In the genomic region with DNA sequence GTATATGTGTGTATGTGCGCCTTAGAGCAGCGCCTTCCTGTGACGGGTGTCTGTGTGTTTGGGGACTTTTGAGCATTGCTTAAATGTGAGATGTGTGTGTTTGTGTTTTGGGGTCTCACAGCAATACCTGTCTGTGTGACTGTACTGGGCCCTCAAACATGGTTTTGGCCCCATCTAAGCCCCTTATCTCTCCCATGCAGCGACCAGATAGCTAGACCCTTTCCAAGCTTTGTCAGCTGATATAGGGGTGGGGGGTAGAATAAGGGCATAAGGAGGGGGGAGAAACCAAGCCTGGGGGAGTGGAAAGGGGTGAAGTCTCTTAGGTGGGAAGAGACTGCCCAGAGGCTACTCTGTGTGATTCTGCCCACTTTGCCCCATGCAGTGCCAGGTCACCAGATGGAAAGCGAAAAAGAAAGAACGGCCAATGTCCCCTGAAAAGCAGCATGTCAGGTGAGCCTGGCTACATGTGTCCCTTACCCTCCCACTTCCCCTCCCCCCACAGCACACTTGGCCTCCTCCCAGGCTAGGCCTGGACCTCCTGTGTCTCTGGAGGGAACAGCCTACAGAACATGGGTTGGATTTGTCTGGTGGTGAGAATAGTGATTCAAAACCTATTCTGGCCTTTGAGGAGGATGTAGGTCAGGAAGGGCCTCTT, we compare ENCODE assay signal across 14 mouse cellular contexts. TPM values are rescaled to one million over a fixed set of nuclear protein-coding genes. Genes with fewer than 3 reads are reported as not detected.
DNase-seq lines count a peak whose midpoint lies in the region; ATAC-seq and TF ChIP-seq lines count a peak whose summit lies in the region.
"Had no signal": no experiment of that assay in that cellular context is flagged by ENCODE, and none has a peak within 500 bp of the region (broad histone marks: within the 10 kb centered on the region; RNA-seq: fewer than 3 reads in every experiment).

No protein-coding gene starts in this region.

- no peaks in the 10 kb centered on the region for H3K9me3 ChIP-seq in liver, embryonic 13.5 days (replicated peaks)
- H3K9me3 ChIP-seq: embryonic facial prominence, embryonic 15.5 days; forebrain, embryonic 13.5 days; limb, embryonic 10.5 days had no signal

- peak; percentile 70 for DNase-seq in cerebellum, adult 9-10 months
- peak; percentile 32 for DNase-seq in kidney, adult 2 months
- DNase-seq in kidney, adult 11 months, result no peak
- no peak for DNase-seq in liver, embryonic 13.5 days
- no peak for DNase-seq in spleen, postnatal 14 days (ENCODE audit: low spot score in 2 of 2)
- DNase-seq: kidney, postnatal 14 days; right cerebral cortex, postnatal 25 days had no signal

- 76% methylated on average over 6 of the region's 6 CpGs for WGBS in kidney, adult 2 months
- whole genome bisulfite sequencing in liver, embryonic 13.5 days (ENCODE audit: insufficient replicate concordance), result 56% methylated on average over 6 of the region's 6 CpGs

- no peak overlapping the region for H3K27ac ChIP-seq in kidney, adult 2 months (ENCODE audit: insufficient read depth, low read depth, low read length)
- peak overlapping the region; percentile 49 for H3K27ac ChIP-seq in brown adipose tissue, adult 24 weeks (replicated peaks; ENCODE audit: low read depth, low read length)
- peak overlapping the region; percentile 93 for H3K27ac ChIP-seq in liver, embryonic 13.5 days
- H3K27ac ChIP-seq: forebrain, embryonic 13.5 days; limb, embryonic 10.5 days had no signal

- ATAC-seq in cerebellum, adult (ENCODE audit: insufficient number of reproducible peaks, low FRiP score, low TSS enrichment), result no peak
- ATAC-seq in liver, embryonic 13.5 days (ENCODE audit: low read depth), result peak; percentile 31
- ATAC-seq in megakaryocyte progenitor cell, adult 5-6 weeks (replicated peaks; ENCODE audit: poor library complexity), result no peak
- ATAC-seq: forebrain, embryonic 13.5 days had no signal

- no peaks in the 10 kb centered on the region for H3K36me3 ChIP-seq in kidney, adult 2 months (ENCODE audit: control insufficient read depth, insufficient read depth, low read length)
- H3K36me3 ChIP-seq in liver, embryonic 13.5 days, result peaks cover 45% of the 10 kb centered on the region

- peak overlapping the region; percentile 60 for H3K9ac ChIP-seq in liver, embryonic 13.5 days
- H3K9ac ChIP-seq: embryonic facial prominence, embryonic 15.5 days; forebrain, embryonic 13.5 days had no signal

- peaks cover 42% of the 10 kb centered on the region for H3K4me1 ChIP-seq in kidney, adult 2 months (ENCODE audit: control insufficient read depth, insufficient read depth, low read length)
- peaks cover 26% of the 10 kb centered on the region for H3K4me1 ChIP-seq in brown adipose tissue, adult 24 weeks (ENCODE audit: control insufficient read depth, insufficient read depth, insufficient read length, low read length)
- H3K4me1 ChIP-seq in liver, embryonic 13.5 days (replicated peaks), result peaks cover 66% of the 10 kb centered on the region

- no peaks in the 10 kb centered on the region for H3K27me3 ChIP-seq in kidney, adult 2 months (replicated peaks; ENCODE audit: control insufficient read depth, insufficient read depth, low read length)
- no peaks in the 10 kb centered on the region for H3K27me3 ChIP-seq in liver, embryonic 13.5 days
- H3K27me3 ChIP-seq: embryonic facial prominence, embryonic 15.5 days; forebrain, embryonic 13.5 days had no signal

- no peak overlapping the region for H3K4me3 ChIP-seq in kidney, adult 2 months (ENCODE audit: insufficient read depth, low read depth, low read length)
- no peak overlapping the region for H3K4me3 ChIP-seq in brown adipose tissue, adult 24 weeks (ENCODE audit: insufficient read depth, low read depth, low read length)
- no peak overlapping the region; the same call in 1 of the 2 replicates for H3K4me3 ChIP-seq in liver, embryonic 13.5 days (replicated peaks)
- H3K4me3 ChIP-seq: embryonic facial prominence, embryonic 15.5 days; forebrain, embryonic 13.5 days; limb, embryonic 10.5 days had no signal

- no peak for TF ChIP-seq CTCF in kidney, adult 2 months (conservative IDR thresholded peaks at IDR 0.05; ENCODE audit: insufficient read depth, insufficient read length, low read depth, low read length)

- TF ChIP-seq POLR2A in kidney, adult 2 months (IDR thresholded peaks at IDR 0.05; ENCODE audit: low read depth, low read length), result no peak

- H3K4me2 ChIP-seq in liver, embryonic 13.5 days, result peak overlapping the region; percentile 50
- H3K4me2 ChIP-seq: embryonic facial prominence, embryonic 15.5 days; forebrain, embryonic 13.5 days; midbrain, embryonic 11.5 days had no signal

RNA-seq across cellular contexts. Expression of a gene that starts 15.4 kb away (rescaled TPM):
- polyA plus RNA-seq in kidney, adult 2 months (2012; rRNA removed), result 92.7 and 97.2 TPM in 2 replicates
- polyA plus RNA-seq in brown adipose tissue, adult 24 weeks (2012; ENCODE audit: insufficient read depth, insufficient read length, missing spikeins), result 64.4 and 82.3 TPM in 2 replicates
- 8.8 and 9.8 TPM in 2 replicates for polyA plus RNA-seq in liver, embryonic 13.5 days (2015; fragmentation: Nextera tagmentation; extraction: Ambion mirVana)
- 34.2 and 34.6 TPM in 2 replicates for total RNA-seq in megakaryocyte progenitor cell, adult 5-6 weeks (2015)
- 21.8 and 25.3 TPM in 2 replicates for total RNA-seq in megakaryocyte progenitor cell, adult 5-6 weeks (2017)

RNA-seq across cellular contexts. Expression of a gene that starts 19.3 kb away (rescaled TPM):
- polyA plus RNA-seq in kidney, adult 2 months (2012; rRNA removed), result 140 and 155 TPM in 2 replicates
- polyA plus RNA-seq in brown adipose tissue, adult 24 weeks (2012; ENCODE audit: insufficient read depth, insufficient read length, missing spikeins), result 78.3 and 90.9 TPM in 2 replicates
- 0.59 and 1.0 TPM in 2 replicates for polyA plus RNA-seq in liver, embryonic 13.5 days (2015; fragmentation: Nextera tagmentation; extraction: Ambion mirVana)
- 3.3 and 3.5 TPM in 2 replicates for total RNA-seq in megakaryocyte progenitor cell, adult 5-6 weeks (2015)
- 0.47 and 0.87 TPM in 2 replicates for total RNA-seq in megakaryocyte progenitor cell, adult 5-6 weeks (2017)

RNA-seq across cellular contexts. Expression of a gene that starts 26.6 kb away (rescaled TPM):
- polyA plus RNA-seq in kidney, adult 2 months (2012; rRNA removed), result 45.3 and 54.1 TPM in 2 replicates
- polyA plus RNA-seq in brown adipose tissue, adult 24 weeks (2012; ENCODE audit: insufficient read depth, insufficient read length, missing spikeins), result 18.4 and 24.7 TPM in 2 replicates
- 27.6 and 36.0 TPM in 2 replicates for polyA plus RNA-seq in liver, embryonic 13.5 days (2015; fragmentation: Nextera tagmentation; extraction: Ambion mirVana)
- 28.7 and 30.9 TPM in 2 replicates for total RNA-seq in megakaryocyte progenitor cell, adult 5-6 weeks (2015)
- 36.2 and 46.3 TPM in 2 replicates for total RNA-seq in megakaryocyte progenitor cell, adult 5-6 weeks (2017)

RNA-seq across cellular contexts. Expression of a gene that starts 39.5 kb away (rescaled TPM):
- 23.5 and 24.5 TPM in 2 replicates for polyA plus RNA-seq in kidney, adult 2 months (2012; rRNA removed)
- 36.3 and 40.8 TPM in 2 replicates for polyA plus RNA-seq in brown adipose tissue, adult 24 weeks (2012; ENCODE audit: insufficient read depth, insufficient read length, missing spikeins)
- 6.8 and 6.9 TPM in 2 replicates for polyA plus RNA-seq in liver, embryonic 13.5 days (2015; fragmentation: Nextera tagmentation; extraction: Ambion mirVana)
- total RNA-seq in megakaryocyte progenitor cell, adult 5-6 weeks (2015), result 60.8 and 62.0 TPM in 2 replicates
- 76.3 and 99.9 TPM in 2 replicates for total RNA-seq in megakaryocyte progenitor cell, adult 5-6 weeks (2017)

RNA-seq across cellular contexts. Expression of a gene that starts 48.9 kb away (rescaled TPM):
- polyA plus RNA-seq in kidney, adult 2 months (2012; rRNA removed), result 21.0 and 24.5 TPM in 2 replicates
- 9.2 and 16.9 TPM in 2 replicates for polyA plus RNA-seq in brown adipose tissue, adult 24 weeks (2012; ENCODE audit: insufficient read depth, insufficient read length, missing spikeins)
- 13.3 and 16.1 TPM in 2 replicates for polyA plus RNA-seq in liver, embryonic 13.5 days (2015; fragmentation: Nextera tagmentation; extraction: Ambion mirVana)
- total RNA-seq in megakaryocyte progenitor cell, adult 5-6 weeks (2015), result 38.3 and 39.0 TPM in 2 replicates
- total RNA-seq in megakaryocyte progenitor cell, adult 5-6 weeks (2017), result 18.3 and 31.7 TPM in 2 replicates

Comparison
In these comparisons a context has a peak if more than half of its experiments do, and no peak if none do; other contexts are left out.
1. DNase-seq: peak in cerebellum, adult 9-10 months (single experiment) and kidney, adult 2 months (single experiment); none in kidney, adult 11 months (single experiment), liver, embryonic 13.5 days (single experiment) and spleen, postnatal 14 days (0 of 2).
2. RNA of a gene that starts 19.3 kb away (polyA plus RNA-seq): 140 to 155 TPM in kidney, adult 2 months and 78.3 to 90.9 TPM in brown adipose tissue, adult 24 weeks; 0.59 to 1.0 TPM in liver, embryonic 13.5 days; every median in the first group is over 10 times any median in the second.